Mouse (Mus musculus) E14TG2a.4 (cell line): ENCODE measurements around the gene Prr14.

Source experiments
- CTCF ChIP-seq: conservative IDR thresholded peaks from 2 replicates; pipeline ENCODE4 v1.5.1; 2014; ENCODE audit warnings: low read length
- NANOG ChIP-seq: IDR thresholded peaks from 2 replicates; pipeline ENCODE4 v1.6.1; 2014; ENCODE audit warnings: borderline replicate concordance, low read length, mixed read lengths

DNA sequence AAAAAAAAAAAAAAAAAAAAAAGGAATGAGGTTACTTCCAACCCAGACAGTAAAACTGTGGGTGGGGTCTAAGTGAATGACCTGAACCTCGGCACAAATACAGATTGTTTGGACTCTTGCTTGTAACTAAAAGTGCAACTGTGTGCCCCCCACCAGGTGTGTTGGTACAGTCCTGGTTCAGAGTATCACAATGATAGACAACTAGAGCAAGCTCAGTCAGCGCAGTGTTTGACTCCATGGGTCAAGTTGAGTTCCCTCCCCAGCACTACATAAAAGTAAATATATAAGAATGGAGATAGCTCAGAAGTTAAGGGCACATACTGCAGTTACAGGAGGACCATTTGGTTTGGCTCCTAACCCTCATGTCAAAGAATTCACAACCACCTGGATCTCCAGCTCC lies 38.0 kb downstream of the Prr14 start:
- TF ChIP-seq CTCF (no peak), NANOG (no peak)
